Mouse (Mus musculus): Measurements from ENCODE around the gene Slc11a1.

- TF ChIP-seq MAX (IDR thresholded peaks at IDR 0.05; ENCODE audit: low read length), result no peak
- no peak for TF ChIP-seq TCF12 (IDR thresholded peaks at IDR 0.05; ENCODE audit: low read depth, low read length)
- TF ChIP-seq ZMIZ1 (IDR thresholded peaks at IDR 0.05; ENCODE audit: low read depth, low read length), result no peak
- TF ChIP-seq USF1 (IDR thresholded peaks at IDR 0.05; ENCODE audit: low read depth, low read length), result no peak
- TF ChIP-seq MAFK (IDR thresholded peaks at IDR 0.05; ENCODE audit: borderline replicate concordance, low read depth, low read length), result no peak
- TF ChIP-seq GATA1 (IDR thresholded peaks at IDR 0.05; ENCODE audit: low read depth, low read length), result no peak
- no peak for TF ChIP-seq E2F4 (IDR thresholded peaks at IDR 0.05; ENCODE audit: borderline replicate concordance, low read depth, low read length)
- no peak for TF ChIP-seq MYB (IDR thresholded peaks at IDR 0.05; ENCODE audit: low read depth, low read length)
- no peak for TF ChIP-seq MAZ (IDR thresholded peaks at IDR 0.05; ENCODE audit: low read depth, low read length)
- no peak for TF ChIP-seq POLR2A (IDR thresholded peaks at IDR 0.05; ENCODE audit: control insufficient read depth in 1 of 2, insufficient read depth in 1 of 2, low read depth in 1 of 2, low read length in 2 of 2, poor library complexity in 1 of 2)
- TF ChIP-seq RAD21 (IDR thresholded peaks at IDR 0.05; ENCODE audit: low read depth, low read length), result no peak
- no peak for TF ChIP-seq CTCF (IDR thresholded peaks at IDR 0.05 in 2 of 3, conservative IDR thresholded peaks at IDR 0.05 in 1 of 3; ENCODE audit: control insufficient read depth in 1 of 3, insufficient read depth in 1 of 3, low read depth in 2 of 3, low read length in 3 of 3, poor library complexity in 1 of 3, severe bottlenecking in 1 of 3)
Observed at GRCm38 (mm10) chr1:74359952-74360517, 15.0 kb upstream of the Slc11a1 start.
